Mouse (Mus musculus) embryonic facial prominence, embryonic 13.5 days (tissue): ENCODE measurements around the gene Kctd11. TPM values are rescaled to one million over a fixed set of nuclear protein-coding genes. Genes with fewer than 3 reads are reported as not detected.
A peak's percentile ranks its signal among the peaks of the same experiment; 100 is the strongest.
"Not testable (repeated sequence)": the region's sequence is repeated elsewhere in the genome, so short reads cannot be mapped to it uniquely, and the experiment has no call there.

Source experiments
- ATAC-seq: fragments of 200-750 bp; cut with Nextera tagmentation; 2 replicates; pipeline ENCODE4 v1.8.0; 2017; ENCODE audit warnings: low read depth; ENCODE audit not compliant: insufficient number of reproducible peaks, insufficient read depth, low FRiP score, low TSS enrichment
- H3K27ac ChIP-seq: fragments of 300-500 bp; sonication (generic); 2 replicates; pipeline ENCODE4 v1.5.1; 2015; ENCODE audit warnings: moderate library complexity, mild to moderate bottlenecking, inconsistent platforms
- H3K27me3 ChIP-seq: fragments of 300-500 bp; sonication (generic); 2 replicates; pipeline ENCODE4 v1.6.1; 2015; ENCODE audit warnings: mild to moderate bottlenecking, inconsistent platforms
- H3K36me3 ChIP-seq: fragments of 300-500 bp; sonication (generic); 2 replicates; pipeline ENCODE4 v1.6.1; 2015; ENCODE audit warnings: mild to moderate bottlenecking, inconsistent platforms
- H3K4me1 ChIP-seq: fragments of 300-500 bp; sonication (generic); 2 replicates; pipeline ENCODE4 v1.6.1; 2015; ENCODE audit warnings: inconsistent platforms
- H3K4me2 ChIP-seq: fragments of 300-500 bp; sonication (generic); 2 replicates; pipeline ENCODE4 v1.6.1; 2015; ENCODE audit warnings: moderate library complexity, mild to moderate bottlenecking, inconsistent platforms
- H3K4me3 ChIP-seq: fragments of 300-500 bp; sonication (generic); 2 replicates; pipeline ENCODE4 v1.5.1; 2015; ENCODE audit warnings: mild to moderate bottlenecking, inconsistent platforms
- H3K9ac ChIP-seq: fragments of 300-500 bp; sonication (generic); 2 replicates; pipeline ENCODE4 v1.6.1; 2015; ENCODE audit warnings: mild to moderate bottlenecking, inconsistent platforms
- H3K9me3 ChIP-seq: fragments of 300-500 bp; sonication (generic); 2 replicates; pipeline ENCODE4 v1.6.1; 2016; ENCODE audit warnings: inconsistent platforms
- WGBS: fragments of 180-500 bp; shearing (Covaris S2); methylation state at CpG from one replicate; pipeline ENCODE4 v1.1.7; 2015; ENCODE audit warnings: mixed read lengths; 5-methylcytosine and 5-hydroxymethylcytosine counted together
- polyA plus RNA-seq: library from polyadenylated mRNA; unstranded; fragments of >200 nt; fragmentation: Nextera tagmentation; extraction: Ambion mirVana; gene quantifications from 2 replicates; pipeline ENCODE4 v1.2.1, GENCODE M21; 2015

Kctd11 gene
- polyA plus RNA-seq, 1 experiment from 2014 or later = 3.8 TPM

DNA sequence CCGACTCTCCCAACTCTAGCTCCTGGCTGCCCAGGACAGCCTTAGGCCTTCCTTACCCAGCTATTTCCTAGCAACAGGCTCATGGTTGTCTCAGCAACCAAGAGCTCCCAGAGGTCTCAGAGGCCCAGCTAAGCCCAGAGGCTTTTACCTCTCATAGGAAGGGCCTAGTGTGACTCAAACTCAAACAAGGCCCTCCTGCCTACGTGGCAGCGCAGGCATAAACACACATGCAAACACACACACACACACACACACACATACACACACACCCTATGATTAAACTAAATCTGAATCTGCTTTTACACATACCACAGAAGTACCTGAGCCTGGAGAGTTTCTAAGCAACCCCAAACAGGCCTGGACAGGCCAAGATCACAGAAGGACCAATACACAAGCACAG is 2.8 kb downstream of the Kctd11 start:
- H3K27ac ChIP-seq = 0 out of 2 replicates have a peak overlapping the region, but pooled peaks have one; percentile 14
- no peaks in the 10 kb centered on the region for H3K36me3 ChIP-seq
- H3K4me1 ChIP-seq = peaks cover 62% of the 10 kb centered on the region
- H3K9me3 ChIP-seq = no peaks in the 10 kb centered on the region
- H3K4me2 ChIP-seq = peak overlapping the region; percentile 88
- WGBS = 74% methylated on average over 3 of the region's 3 CpGs
- 0 out of 2 replicates have a peak overlapping the region, but pooled peaks have one; percentile 27 for H3K9ac ChIP-seq
- no peak for ATAC-seq
- no peak overlapping the region for H3K4me3 ChIP-seq
- no peaks in the 10 kb centered on the region for H3K27me3 ChIP-seq

DNA sequence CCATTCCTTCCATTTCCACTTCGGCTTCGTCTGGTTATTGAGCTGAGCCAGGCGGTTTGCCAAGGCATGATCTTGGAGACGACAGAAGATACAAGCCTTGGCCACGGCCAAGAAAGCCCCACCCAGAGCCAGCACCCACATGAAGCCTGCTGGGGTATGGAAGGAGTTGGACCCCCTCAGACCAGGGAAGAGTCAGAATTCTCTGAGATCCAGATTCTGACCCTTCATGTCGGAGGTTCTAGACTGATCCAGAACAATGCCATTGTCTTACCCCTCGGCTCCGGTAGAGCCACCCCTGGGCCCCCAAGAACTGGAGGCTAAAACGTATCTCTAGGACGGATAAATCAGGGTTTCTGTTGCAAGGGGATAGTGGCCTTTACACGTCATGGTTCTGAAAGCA is 3.3 kb downstream of the Kctd11 start, which contains the start of gene Tmem95:
Gene Tmem95, minus strand, starts transcription at position 141 of the 400 bp plus-strand sequence.
- Histone ChIP-seq H3K4me3 (peak within 1 kb of the TSS; percentile 23), H3K27ac (peak within 1 kb of the TSS; percentile 91), H3K27me3 (no peaks in the 10 kb centered on the region), H3K9ac (peak within 1 kb of the TSS; percentile 49), H3K4me1 (peaks cover 62% of the 10 kb centered on the region), H3K4me2 (peak within 1 kb of the TSS; percentile 88), H3K36me3 (no peaks in the 10 kb centered on the region), H3K9me3 (no peaks in the 10 kb centered on the region)
- WGBS = 80% methylated on average over 11 of the region's 11 CpGs
- ATAC-seq = no peak

DNA sequence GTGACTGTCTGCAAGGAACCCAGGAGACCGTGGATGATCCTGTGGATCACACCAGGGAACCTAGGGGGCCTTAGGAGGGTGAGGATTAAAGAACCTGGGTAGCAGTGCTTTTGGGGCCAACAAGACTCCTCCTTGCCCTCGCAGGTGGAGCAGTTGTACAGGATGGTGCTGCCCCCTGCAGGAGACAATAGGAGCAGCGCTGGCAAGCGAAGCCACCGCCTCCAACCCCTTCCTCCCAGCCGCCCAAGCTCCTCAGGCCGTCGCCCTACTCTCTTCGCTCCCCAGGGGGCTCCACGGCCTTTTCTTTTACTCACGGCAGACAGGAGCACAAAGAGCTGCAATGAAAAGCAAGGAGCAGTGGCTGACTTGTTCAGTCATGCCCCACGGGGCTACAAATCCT is 4.3 kb downstream of the Kctd11 start:
- Histone ChIP-seq H3K27ac (peak overlapping the region; percentile 91), H3K36me3 (no peaks in the 10 kb centered on the region), H3K4me1 (peaks cover 62% of the 10 kb centered on the region), H3K9ac (peak overlapping the region; percentile 49), H3K4me3 (peak overlapping the region; percentile 23), H3K27me3 (no peaks in the 10 kb centered on the region), H3K9me3 (no peaks in the 10 kb centered on the region), H3K4me2 (peak overlapping the region; percentile 49)
- peak; percentile 16; the same call in 1 of the 2 replicates for ATAC-seq
- 2% methylated on average over 12 of the region's 12 CpGs for WGBS

DNA sequence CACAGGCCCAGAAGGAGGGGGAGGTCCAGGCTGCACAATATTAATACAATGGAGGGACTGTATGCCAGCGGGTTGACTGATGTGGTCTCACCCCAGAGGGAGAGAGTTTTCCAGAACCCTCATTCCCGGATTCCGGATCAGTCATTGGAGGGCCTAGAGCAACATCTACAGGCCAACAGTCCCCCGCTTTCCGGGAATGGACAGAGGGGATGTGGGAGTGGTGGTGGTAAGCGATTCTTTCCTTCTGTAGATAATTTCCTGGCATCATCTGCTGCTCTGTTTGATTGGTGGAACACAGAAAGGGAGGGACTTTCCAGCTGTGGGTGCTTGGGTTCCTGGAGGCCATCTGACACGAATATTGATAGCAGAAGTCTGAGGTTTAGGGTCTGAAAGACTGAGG is 5.0 kb downstream of the Kctd11 start:
- 35% methylated on average over 7 of the region's 7 CpGs for WGBS

DNA sequence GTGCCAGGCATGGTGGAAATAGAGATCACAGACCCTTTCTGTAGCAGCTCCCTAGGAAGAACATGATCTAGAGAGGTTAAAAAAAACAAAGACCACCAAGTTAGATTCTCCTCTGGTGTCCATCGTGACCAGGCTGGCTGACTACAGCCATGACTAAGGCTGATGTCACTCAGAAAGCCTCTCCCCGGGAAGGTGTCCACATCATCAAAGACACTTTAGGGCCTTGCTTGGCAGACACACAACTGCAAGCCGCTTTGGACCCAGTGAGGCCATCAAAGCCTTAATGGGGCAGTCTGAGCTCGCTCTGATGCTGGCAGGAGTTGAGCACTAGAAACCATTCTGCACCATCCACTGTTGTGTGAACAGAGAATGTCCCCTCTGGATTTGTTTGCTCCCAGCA is 8.8 kb downstream of the Kctd11 start:
- peaks cover 23% of the 10 kb centered on the region for H3K4me1 ChIP-seq
- no peaks in the 10 kb centered on the region for H3K36me3 ChIP-seq
- no peak for ATAC-seq
- H3K27ac ChIP-seq = no peak overlapping the region
- H3K4me2 ChIP-seq = no peak overlapping the region
- H3K4me3 ChIP-seq = no peak overlapping the region
- H3K9me3 ChIP-seq = no peaks in the 10 kb centered on the region
- H3K9ac ChIP-seq = no peak overlapping the region
- no peaks in the 10 kb centered on the region for H3K27me3 ChIP-seq
- WGBS = 90% methylated on average over 4 of the region's 4 CpGs

More for the DNA sequence above, 5.0 kb downstream of the Kctd11 start:
- Histone ChIP-seq H3K27ac (peak overlapping the region; percentile 91), H3K27me3 (no peaks in the 10 kb centered on the region), H3K4me3 (peak overlapping the region; percentile 23), H3K36me3 (no peaks in the 10 kb centered on the region), H3K9me3 (no peaks in the 10 kb centered on the region), H3K9ac (0 out of 2 replicates have a peak overlapping the region, but pooled peaks have one; percentile 46), H3K4me2 (peak overlapping the region; percentile 49), H3K4me1 (peaks cover 57% of the 10 kb centered on the region)
- peak; percentile 32; the same call in 1 of the 2 replicates for ATAC-seq

DNA sequence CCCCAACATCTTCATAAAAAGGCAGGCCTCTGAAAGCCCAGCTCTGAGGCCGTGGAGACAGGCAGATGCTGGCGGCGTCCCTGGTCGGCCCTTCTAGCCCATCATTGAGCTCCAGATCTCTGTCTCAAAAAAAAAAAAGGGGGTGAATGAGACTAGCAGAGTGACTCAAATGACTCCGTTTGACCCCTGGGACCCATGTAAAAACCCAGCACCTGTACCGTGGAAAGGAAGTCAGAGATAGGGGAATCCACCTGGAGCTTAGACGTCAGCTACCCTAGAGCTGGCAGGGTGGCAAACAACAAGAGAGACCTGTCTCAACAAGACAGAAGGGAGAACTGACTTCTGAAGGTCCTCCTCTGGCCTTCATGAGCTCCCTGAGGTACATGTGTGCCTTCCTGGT is 9.4 kb downstream of the Kctd11 start:
- Histone ChIP-seq H3K4me3 (no peak overlapping the region), H3K4me1 (peaks cover 17% of the 10 kb centered on the region), H3K27me3 (no peaks in the 10 kb centered on the region), H3K9me3 (no peaks in the 10 kb centered on the region), H3K9ac (no peak overlapping the region), H3K27ac (no peak overlapping the region), H3K4me2 (no peak overlapping the region), H3K36me3 (no peaks in the 10 kb centered on the region)
- WGBS = 86% methylated on average over 7 of the region's 7 CpGs
- no peak for ATAC-seq

DNA sequence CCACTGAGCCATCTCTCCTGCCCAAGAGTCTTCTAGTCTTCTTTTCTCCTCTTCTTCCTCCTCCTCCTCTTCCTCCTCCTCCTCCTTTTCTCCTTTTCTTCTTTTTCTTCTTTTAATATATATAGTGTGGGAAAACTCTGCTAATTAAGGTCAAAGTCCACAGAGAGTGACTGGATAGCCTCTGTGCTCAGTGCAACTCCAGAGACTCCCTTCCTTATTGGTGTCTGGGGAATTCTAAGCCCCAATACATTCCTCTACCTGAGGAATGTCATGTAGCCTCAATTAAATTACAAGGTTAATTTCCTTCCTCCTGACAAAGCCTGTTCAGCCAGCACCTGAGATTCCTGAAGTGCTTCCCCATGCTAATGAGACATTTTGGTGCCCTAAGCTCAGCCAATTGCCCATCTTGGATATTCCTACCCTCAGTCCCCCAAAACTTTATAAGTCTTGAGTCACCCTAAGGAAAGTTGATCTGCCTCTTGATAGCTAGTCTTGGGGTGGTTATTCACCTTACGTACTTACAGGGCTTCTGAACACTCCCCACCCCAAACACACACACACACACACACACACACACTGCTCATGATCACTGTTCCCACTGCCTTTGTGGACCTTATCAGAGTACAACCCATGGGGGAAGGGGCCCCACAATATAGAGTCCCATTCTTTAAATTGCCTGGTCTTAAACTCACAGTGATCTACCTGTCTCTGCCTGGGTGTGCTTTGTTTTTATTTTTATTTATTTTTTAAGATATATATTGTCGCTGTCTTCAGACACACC is 10.7 kb downstream of the Kctd11 start:
- no peak overlapping the region for H3K9ac ChIP-seq
- WGBS = 79% methylated on average over 2 of the region's 2 CpGs
- no peaks in the 10 kb centered on the region for H3K9me3 ChIP-seq
- H3K36me3 ChIP-seq = no peaks in the 10 kb centered on the region
- no peak overlapping the region for H3K4me2 ChIP-seq
- ATAC-seq = no peak
- peaks cover 3% of the 10 kb centered on the region for H3K4me1 ChIP-seq
- H3K27me3 ChIP-seq = no peaks in the 10 kb centered on the region
- no peak overlapping the region for H3K27ac ChIP-seq
- no peak overlapping the region for H3K4me3 ChIP-seq

DNA sequence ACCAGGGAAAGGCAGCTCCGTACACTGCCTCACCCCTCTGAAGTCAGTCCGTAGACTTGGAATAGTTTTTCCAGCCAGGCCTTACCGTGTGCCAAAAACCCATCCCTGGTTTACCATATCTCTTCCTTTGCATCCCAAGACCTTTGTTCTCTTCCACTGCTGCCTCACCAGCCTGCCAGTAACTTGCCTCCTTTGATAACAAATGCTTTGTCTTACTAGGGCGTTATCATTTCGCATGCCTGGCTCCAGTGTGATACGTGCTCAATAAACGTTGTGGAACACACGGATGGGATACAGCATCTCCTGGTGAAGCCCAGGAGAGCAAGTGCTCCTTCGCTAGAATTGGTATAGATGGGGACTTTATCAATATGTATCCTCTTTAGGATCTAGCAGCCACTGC is 13.9 kb downstream of the Kctd11 start:
- Histone ChIP-seq H3K4me3 (no peak overlapping the region), H3K9ac (no peak overlapping the region), H3K4me2 (no peak overlapping the region), H3K27ac (no peak overlapping the region), H3K36me3 (no peaks in the 10 kb centered on the region), H3K27me3 (no peaks in the 10 kb centered on the region), H3K9me3 (no peaks in the 10 kb centered on the region), H3K4me1 (0 out of 2 replicates have a peak, but pooled peaks cover 5% of the 10 kb centered on the region)
- ATAC-seq = no peak
- WGBS = 75% methylated on average over 9 of the region's 9 CpGs

DNA sequence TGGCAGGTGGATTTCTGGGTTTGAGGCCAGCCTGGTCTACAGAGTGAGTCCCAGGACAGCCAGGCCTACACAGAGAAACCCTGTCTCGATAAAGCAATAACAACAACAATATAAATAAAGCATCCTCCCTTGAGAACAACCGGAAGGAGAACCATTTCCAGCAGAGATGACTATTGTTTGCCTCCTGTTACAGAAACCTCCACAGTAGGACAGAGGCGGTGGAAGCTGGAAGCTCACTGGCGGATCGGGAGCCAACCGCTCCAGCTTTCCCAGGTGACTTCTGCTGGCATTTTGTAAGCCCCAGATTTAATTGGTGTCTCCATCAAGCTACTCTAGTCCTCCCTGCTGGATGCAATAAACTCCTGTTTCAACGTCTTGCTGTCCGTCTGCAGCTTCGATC is 15.6 kb downstream of the Kctd11 start:
- Histone ChIP-seq H3K4me2 (no peak overlapping the region), H3K27me3 (no peaks in the 10 kb centered on the region), H3K4me1 (0 out of 2 replicates have a peak, but pooled peaks cover 5% of the 10 kb centered on the region), H3K36me3 (no peaks in the 10 kb centered on the region), H3K27ac (no peak overlapping the region), H3K4me3 (no peak overlapping the region), H3K9me3 (no peaks in the 10 kb centered on the region), H3K9ac (no peak overlapping the region)
- ATAC-seq = no peak
- WGBS = 80% methylated on average over 9 of the region's 9 CpGs

DNA sequence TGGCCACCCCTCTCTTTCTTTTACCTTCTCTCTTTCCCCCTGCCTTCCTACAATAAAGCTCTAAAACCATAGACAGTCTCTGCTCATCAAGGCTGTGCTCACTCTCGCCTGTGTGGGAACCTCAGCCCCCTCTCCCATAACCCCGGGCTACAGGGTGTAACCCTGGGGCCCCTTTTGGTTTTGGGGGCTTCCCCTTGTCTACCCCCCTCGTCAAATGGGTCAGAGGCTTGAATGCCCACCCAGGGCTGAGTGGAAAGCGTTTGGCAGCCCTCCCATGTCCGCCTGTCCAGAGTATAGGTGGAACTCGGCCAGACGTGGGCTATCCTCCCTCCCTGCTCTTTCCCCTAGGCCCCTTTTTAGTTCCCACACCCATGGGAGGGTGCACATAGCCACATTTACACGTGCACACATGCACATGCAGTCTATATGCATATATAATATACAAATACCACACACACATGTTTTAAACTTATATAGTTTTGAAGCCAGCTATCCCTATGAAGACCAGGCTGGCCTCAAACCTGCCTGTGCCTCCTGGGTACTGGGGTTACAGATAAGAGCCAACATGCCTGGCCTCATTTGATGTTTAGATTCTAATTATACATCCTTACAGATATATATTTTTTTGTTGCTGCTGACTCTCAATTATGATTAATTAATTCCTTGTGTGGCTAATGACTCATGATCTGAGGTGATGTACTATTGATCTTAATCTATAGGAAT is 16.9 kb downstream of the Kctd11 start:
- peaks cover 5% of the 10 kb centered on the region for H3K27me3 ChIP-seq
- H3K9ac ChIP-seq = no peak overlapping the region
- H3K4me2 ChIP-seq = no peak overlapping the region
- 49% methylated on average over 8 of the region's 8 CpGs for WGBS
- 0 out of 2 replicates have a peak, but pooled peaks cover 5% of the 10 kb centered on the region for H3K4me1 ChIP-seq
- no peak overlapping the region for H3K4me3 ChIP-seq
- ATAC-seq = no peak
- no peaks in the 10 kb centered on the region for H3K9me3 ChIP-seq
- H3K36me3 ChIP-seq = no peaks in the 10 kb centered on the region
- no peak overlapping the region for H3K27ac ChIP-seq

DNA sequence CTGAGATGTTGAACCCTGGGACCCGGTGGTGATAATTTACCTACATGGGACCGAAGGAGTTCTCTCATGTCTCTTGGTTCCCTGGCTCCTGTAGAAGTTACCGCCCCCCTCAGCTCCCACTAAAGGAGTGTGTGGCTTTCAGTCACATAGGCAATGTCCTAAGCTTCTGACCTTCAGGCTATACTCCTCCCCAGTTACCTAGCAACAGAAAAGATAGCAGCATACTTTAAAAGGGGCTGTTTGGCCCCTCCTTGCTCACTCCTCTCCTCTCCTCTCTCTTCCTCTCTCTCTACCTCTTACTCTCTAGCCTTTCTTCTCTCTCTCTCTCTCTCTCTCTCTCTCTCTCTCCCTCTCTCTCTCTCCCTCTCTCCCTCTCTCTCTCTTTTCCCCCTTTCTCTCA is 17.5 kb downstream of the Kctd11 start:
- H3K4me1 ChIP-seq, H3K36me3 ChIP-seq, H3K9me3 ChIP-seq, ATAC-seq, H3K4me2 ChIP-seq, H3K9ac ChIP-seq, H3K4me3 ChIP-seq, H3K27ac ChIP-seq: not testable (repeated sequence)
- 76% methylated on average over 3 of the region's 3 CpGs for WGBS
- peaks cover 10% of the 10 kb centered on the region for H3K27me3 ChIP-seq
